Mouse (Mus musculus) heart, embryonic 14.5 days (tissue): ENCODE results near the gene Plekhh2. TPM values are rescaled to one million over a fixed set of nuclear protein-coding genes. Genes with fewer than 3 reads are reported as not detected.
A peak's percentile ranks its signal among the peaks of the same experiment; 100 is the strongest.

Experiments used
- ATAC-seq: fragments of 200-750 bp; cut with Nextera tagmentation; 2 replicates; pipeline ENCODE4 v1.8.0; 2017; ENCODE audit warnings: low read depth, moderate TSS enrichment; ENCODE audit not compliant: insufficient number of reproducible peaks, insufficient read depth, low FRiP score
- H3K27ac ChIP-seq, 2 experiments: fragments of 200-500 bp in 1 of 2; fragments of 300-500 bp in 1 of 2; sonication (generic) in 1 of 2; replicated peaks in 1 of 2; 2 replicates each; pipeline ENCODE4 v1.5.1; 2012 to 2014; ENCODE audit warnings: low read depth in 2 of 2, low read length in 2 of 2, control low read depth in 1 of 2, mild to moderate bottlenecking in 1 of 2, mixed read lengths in 1 of 2; ENCODE audit not compliant: control insufficient read depth in 1 of 2, insufficient read depth in 1 of 2
- H3K27me3 ChIP-seq: fragments of 300-500 bp; sonication (generic); 2 replicates; pipeline ENCODE4 v1.6.1; 2014; ENCODE audit warnings: mild to moderate bottlenecking, low read length, control low read depth; ENCODE audit not compliant: control insufficient read depth, insufficient read depth
- H3K36me3 ChIP-seq: fragments of 300-500 bp; sonication (generic); 2 replicates; pipeline ENCODE4 v1.6.1; 2014; ENCODE audit warnings: mild to moderate bottlenecking, control low read depth, low read length, mixed read lengths; ENCODE audit not compliant: control insufficient read depth, insufficient read depth
- H3K4me1 ChIP-seq, 2 experiments: fragments of 200-500 bp in 1 of 2; fragments of 300-500 bp in 1 of 2; sonication (generic) in 1 of 2; 2 replicates each; pipeline ENCODE4 v1.6.1; 2012 to 2014; ENCODE audit warnings: low read length in 2 of 2, control low read depth in 1 of 2, mixed read lengths in 1 of 2; ENCODE audit not compliant: control insufficient read depth in 2 of 2, insufficient read depth in 2 of 2
- H3K4me2 ChIP-seq: fragments of 300-500 bp; sonication (generic); 2 replicates; pipeline ENCODE4 v1.6.1; 2014; ENCODE audit warnings: mild to moderate bottlenecking, low read length
- H3K4me3 ChIP-seq, 2 experiments: fragments of 200-500 bp in 1 of 2; fragments of 300-500 bp in 1 of 2; sonication (generic) in 1 of 2; 2 replicates each; pipeline ENCODE4 v1.5.1; 2012 to 2014; ENCODE audit warnings: low read length in 2 of 2, mild to moderate bottlenecking in 2 of 2, control low read depth in 1 of 2, low read depth in 1 of 2, moderate library complexity in 1 of 2; ENCODE audit not compliant: control insufficient read depth in 1 of 2, insufficient read depth in 1 of 2
- H3K9ac ChIP-seq: fragments of 300-500 bp; sonication (generic); 2 replicates; pipeline ENCODE4 v1.6.1; 2014; ENCODE audit warnings: mild to moderate bottlenecking, low read length
- H3K9me3 ChIP-seq: fragments of 300-500 bp; sonication (generic); 2 replicates; pipeline ENCODE4 v1.6.1; 2016; ENCODE audit warnings: low read length, control low read depth; ENCODE audit not compliant: control insufficient read depth
- WGBS: fragments of 180-500 bp; shearing (Covaris S2); extraction: QIAGEN DNeasy Blood & Tissue Kit; methylation state at CpG from one replicate; pipeline ENCODE4 v1.1.7; 2014; 5-methylcytosine and 5-hydroxymethylcytosine counted together
- polyA plus RNA-seq: library from polyadenylated mRNA; unstranded; fragments of >200 nt; fragmentation: Nextera tagmentation; extraction: Ambion mirVana; gene quantifications from 2 replicates; pipeline ENCODE4 v1.2.1, GENCODE M21; 2014

The Plekhh2 gene
- polyA plus RNA-seq, 1 experiment from 2014 or later, result 2.7 TPM

DNA sequence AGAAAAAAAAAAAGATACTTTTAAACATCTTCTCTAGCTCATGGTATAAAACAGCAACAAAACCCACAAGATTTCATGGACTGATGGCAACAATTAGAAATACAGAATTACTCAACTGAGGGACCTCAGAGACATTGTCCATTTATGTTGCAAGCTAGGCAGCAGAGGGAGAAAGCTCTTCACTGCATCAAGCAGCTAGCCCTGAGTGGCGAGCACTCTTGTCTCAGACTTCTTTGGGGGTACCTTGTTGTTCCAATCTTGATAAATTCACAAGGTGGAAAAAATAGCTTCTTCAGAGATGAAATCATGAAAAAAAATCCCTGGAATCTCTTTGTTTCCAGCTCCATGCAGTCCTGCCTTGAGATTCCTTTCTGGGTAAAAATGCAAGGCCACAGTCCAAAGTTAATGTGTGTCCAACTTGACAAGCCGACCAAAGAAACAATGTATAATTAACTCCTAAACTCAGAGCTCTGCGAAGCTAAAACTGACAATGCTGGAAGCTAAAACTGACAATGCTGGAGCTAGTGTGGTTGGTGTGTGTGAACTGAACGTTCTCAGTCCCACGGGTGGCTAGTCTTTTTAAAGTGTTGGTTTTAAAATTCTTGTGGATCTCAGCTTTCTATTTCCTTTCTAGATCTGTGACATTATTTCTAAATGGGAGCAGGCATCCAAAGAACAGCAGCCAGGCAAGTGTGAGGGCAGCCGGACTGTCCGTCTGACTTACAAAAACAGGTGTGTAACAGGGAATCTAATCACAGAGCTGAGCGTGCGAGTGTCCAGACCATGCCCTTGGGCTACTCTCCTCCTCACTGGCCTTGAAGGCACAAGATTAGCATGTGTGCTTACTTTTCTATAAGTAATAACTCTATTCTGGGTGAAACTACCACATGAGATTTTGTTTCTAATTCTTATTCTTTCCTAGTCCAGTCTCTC is 88.6 kb downstream of the Plekhh2 start:
- no peaks in the 10 kb centered on the region for H3K9me3 ChIP-seq
- 75% methylated on average over 9 of the region's 9 CpGs for WGBS
- H3K4me2 ChIP-seq, result no peak overlapping the region
- ATAC-seq, result no peak
- peaks cover 5 to 8% of the 10 kb centered on the region in 2 experiments for H3K4me1 ChIP-seq
- H3K36me3 ChIP-seq, result no peaks in the 10 kb centered on the region
- no peak overlapping the region for H3K9ac ChIP-seq
- H3K27ac ChIP-seq, result no peak overlapping the region
- H3K4me3 ChIP-seq, result no peak overlapping the region
- no peaks in the 10 kb centered on the region for H3K27me3 ChIP-seq

DNA sequence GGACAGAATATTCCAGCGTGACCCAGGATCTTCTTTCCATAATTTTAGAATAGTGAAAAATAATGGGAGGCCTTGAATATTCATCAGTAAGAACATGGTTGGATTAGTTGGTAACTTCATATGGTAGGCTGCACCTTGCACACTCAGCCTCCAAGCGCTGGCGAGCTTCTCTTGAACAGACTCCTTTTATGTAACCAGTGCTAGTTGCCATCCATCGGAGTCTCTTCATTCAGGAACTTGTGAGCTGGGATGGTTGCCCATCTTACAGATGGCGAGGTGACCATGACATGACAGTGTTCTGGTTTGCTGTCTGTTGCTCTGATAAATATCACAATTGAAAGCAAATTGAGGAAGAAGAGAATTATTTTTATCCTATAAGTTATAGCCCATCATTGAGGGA is 90.1 kb downstream of the Plekhh2 start:
- Histone ChIP-seq H3K4me3 (no peak overlapping the region), H3K4me1 (peaks cover 5 to 8% of the 10 kb centered on the region in 2 experiments), H3K27ac (no peak overlapping the region), H3K9me3 (no peaks in the 10 kb centered on the region), H3K27me3 (no peaks in the 10 kb centered on the region), H3K36me3 (0 out of 2 replicates have a peak, but pooled peaks cover under 1% of the 10 kb centered on the region), H3K9ac (no peak overlapping the region), H3K4me2 (no peak overlapping the region)
- WGBS, result 93% methylated on average over 5 of the region's 5 CpGs
- no peak for ATAC-seq

GRCm38 (mm10) chr17:84603202-84603627 is 91.5 kb downstream of the Plekhh2 start:
- Histone ChIP-seq H3K9me3 (no peaks in the 10 kb centered on the region), H3K36me3 (0 out of 2 replicates have a peak, but pooled peaks cover 3% of the 10 kb centered on the region), H3K4me3 (no peak overlapping the region), H3K27ac (peak overlapping the region in 1 of 2 experiments; percentile 30; a peak in 2 of 4 replicates), H3K4me2 (no peak overlapping the region), H3K27me3 (no peaks in the 10 kb centered on the region), H3K4me1 (peaks cover 5 to 8% of the 10 kb centered on the region in 2 experiments), H3K9ac (no peak overlapping the region)
- ATAC-seq, result no peak
- WGBS, result 37% methylated on average over 9 of the region's 9 CpGs

DNA sequence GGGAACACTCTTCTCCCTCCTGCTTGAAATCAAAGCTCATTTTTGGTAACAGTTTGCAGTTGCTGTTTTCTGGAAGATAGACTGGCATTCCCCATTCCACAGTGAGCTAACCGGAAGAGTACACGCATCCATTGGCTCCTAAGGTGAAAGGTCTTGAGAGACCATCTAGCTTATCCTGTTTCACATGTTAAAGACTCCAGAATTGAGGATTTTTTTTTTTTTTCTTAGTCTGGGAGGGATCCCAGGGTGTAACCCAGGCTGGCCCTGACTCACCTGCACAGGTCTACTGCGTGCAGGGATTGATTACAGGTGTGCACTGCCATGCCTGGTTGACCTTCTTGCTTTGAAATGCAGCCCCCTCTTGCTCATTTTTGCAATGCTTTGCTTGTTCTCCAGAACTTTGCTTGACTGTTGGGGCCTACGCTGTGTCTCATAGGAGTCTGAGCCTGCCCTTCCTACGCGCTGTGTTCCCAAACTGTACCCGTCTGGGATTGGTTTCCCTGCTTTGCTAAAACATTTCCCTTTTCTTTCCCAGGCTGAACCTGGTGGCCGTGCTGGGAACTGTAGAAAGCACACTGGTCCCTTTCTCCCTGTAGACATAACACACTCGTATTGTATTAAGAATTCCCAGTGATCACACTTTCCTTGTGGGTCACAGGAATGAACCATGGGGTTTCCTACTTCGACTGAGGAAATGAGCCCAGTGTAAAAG is 92.2 kb downstream of the Plekhh2 start:
- Histone ChIP-seq H3K4me3 (no peak overlapping the region), H3K9me3 (no peaks in the 10 kb centered on the region), H3K4me2 (no peak overlapping the region), H3K9ac (no peak overlapping the region), H3K4me1 (peaks cover 5 to 8% of the 10 kb centered on the region in 2 experiments), H3K27me3 (no peaks in the 10 kb centered on the region), H3K27ac (peak overlapping the region in 1 of 2 experiments; percentile 30; a peak in 2 of 4 replicates), H3K36me3 (0 out of 2 replicates have a peak, but pooled peaks cover 3% of the 10 kb centered on the region)
- WGBS, result 90% methylated on average over 10 of the region's 10 CpGs
- no peak for ATAC-seq

- no peaks in the 10 kb centered on the region for H3K9me3 ChIP-seq
- WGBS, result 35% methylated on average over 13 of the region's 13 CpGs
- H3K27me3 ChIP-seq, result no peaks in the 10 kb centered on the region
- no peak overlapping the region for H3K9ac ChIP-seq
- peaks cover 5 to 8% of the 10 kb centered on the region in 2 experiments for H3K4me1 ChIP-seq
- ATAC-seq, result no peak
- H3K36me3 ChIP-seq, result 0 out of 2 replicates have a peak, but pooled peaks cover 3% of the 10 kb centered on the region
- no peak overlapping the region for H3K27ac ChIP-seq
- no peak overlapping the region for H3K4me3 ChIP-seq
- 0 out of 2 replicates have a peak overlapping the region, but pooled peaks have one; percentile 13 for H3K4me2 ChIP-seq
Observed at GRCm38 (mm10) chr17:84606976-84607375, 95.3 kb downstream of the Plekhh2 start.

GRCm38 (mm10) chr17:84607617-84608016 is 95.9 kb downstream of the Plekhh2 start:
- 59% methylated on average over 5 of the region's 5 CpGs for WGBS
- H3K4me2 ChIP-seq, result no peak overlapping the region
- no peak overlapping the region for H3K27ac ChIP-seq
- ATAC-seq, result no peak
- H3K9me3 ChIP-seq, result no peaks in the 10 kb centered on the region
- H3K9ac ChIP-seq, result no peak overlapping the region
- no peaks in the 10 kb centered on the region for H3K27me3 ChIP-seq
- no peak overlapping the region for H3K4me3 ChIP-seq
- peaks cover 5 to 8% of the 10 kb centered on the region in 2 experiments for H3K4me1 ChIP-seq
- 0 out of 2 replicates have a peak, but pooled peaks cover 3% of the 10 kb centered on the region for H3K36me3 ChIP-seq

GRCm38 (mm10) chr17:84608606-84609005 is 96.9 kb downstream of the Plekhh2 start:
- Histone ChIP-seq H3K4me1 (no peaks in the 10 kb centered on the region), H3K9ac (no peak overlapping the region), H3K4me3 (no peak overlapping the region), H3K36me3 (0 out of 2 replicates have a peak, but pooled peaks cover 3% of the 10 kb centered on the region), H3K27ac (no peak overlapping the region), H3K4me2 (no peak overlapping the region), H3K27me3 (no peaks in the 10 kb centered on the region), H3K9me3 (no peaks in the 10 kb centered on the region)
- 76% methylated on average over 4 of the region's 4 CpGs for WGBS
- no peak for ATAC-seq
